Mouse (Mus musculus): ENCODE results near the gene Dcbld1. TPM values are rescaled to one million over a fixed set of nuclear protein-coding genes. Genes with fewer than 3 reads are reported as not detected.
"Not testable (repeated sequence)": the region's sequence is repeated elsewhere in the genome, so short reads cannot be mapped to it uniquely, and the experiment has no call there.

The Dcbld1 gene
- polyA plus RNA-seq, 1 experiment from 2014 or later, result 20.7 TPM

DNA sequence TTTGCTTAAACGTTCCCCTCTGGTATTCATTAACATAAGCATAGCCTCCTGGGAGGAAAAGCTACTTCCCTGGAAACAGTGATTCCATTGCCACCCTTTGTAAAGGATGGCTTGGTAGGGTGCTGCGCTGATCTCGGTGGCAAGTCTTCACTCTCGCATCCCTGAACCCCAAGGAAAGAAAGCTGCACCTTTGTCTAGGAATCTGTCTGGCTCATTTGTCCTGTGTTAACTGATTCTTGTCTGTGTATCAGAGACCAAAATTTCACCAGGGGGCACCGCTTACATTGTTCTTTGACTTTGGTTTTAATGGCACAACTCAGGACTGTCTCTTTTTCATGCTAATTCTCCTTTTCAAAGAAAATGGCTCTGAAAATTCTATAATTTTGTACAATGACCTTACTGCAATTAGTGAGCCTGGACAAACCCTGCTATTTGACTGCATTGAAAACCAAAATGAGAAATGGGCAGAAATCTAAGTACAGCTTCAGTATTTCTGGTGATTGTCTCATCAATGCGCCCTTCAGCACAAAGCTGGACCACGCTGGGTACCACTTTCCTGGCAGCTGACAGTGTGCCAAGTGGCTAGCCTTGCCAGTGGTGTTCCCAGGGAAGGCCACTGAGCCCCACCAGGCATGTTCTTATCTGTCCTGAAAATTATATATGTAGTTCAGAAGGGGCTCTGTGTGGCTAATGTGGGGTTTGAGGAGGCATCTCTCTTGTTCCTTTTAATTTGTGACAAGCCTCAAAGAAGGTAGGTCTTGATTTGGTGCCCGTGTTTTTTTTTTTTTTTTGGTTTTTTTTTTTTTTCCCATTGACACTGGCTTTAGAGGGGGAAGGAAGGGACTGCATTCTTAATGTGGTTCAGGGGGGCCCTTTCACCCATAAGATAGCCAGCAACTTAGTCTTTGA lies 40.8 kb downstream of the Dcbld1 start:
- Histone ChIP-seq H3K4me1 (peaks cover 30% of the 10 kb centered on the region), H3K27ac (replicated peaks) (0 out of 2 replicates have a peak overlapping the region, but pooled peaks have one; percentile 33), H3K4me3 (no peak overlapping the region), H3K27me3 (ENCODE audit: low read depth, poor library complexity, severe bottlenecking) (no peaks in the 10 kb centered on the region), H3K36me3 (no peaks in the 10 kb centered on the region), H3K9me3 (replicated peaks) (no peaks in the 10 kb centered on the region)
- DNase-seq (ENCODE audit: low spot score), result no peak
- 16% methylated on average over 8 of the region's 8 CpGs for WGBS

DNA sequence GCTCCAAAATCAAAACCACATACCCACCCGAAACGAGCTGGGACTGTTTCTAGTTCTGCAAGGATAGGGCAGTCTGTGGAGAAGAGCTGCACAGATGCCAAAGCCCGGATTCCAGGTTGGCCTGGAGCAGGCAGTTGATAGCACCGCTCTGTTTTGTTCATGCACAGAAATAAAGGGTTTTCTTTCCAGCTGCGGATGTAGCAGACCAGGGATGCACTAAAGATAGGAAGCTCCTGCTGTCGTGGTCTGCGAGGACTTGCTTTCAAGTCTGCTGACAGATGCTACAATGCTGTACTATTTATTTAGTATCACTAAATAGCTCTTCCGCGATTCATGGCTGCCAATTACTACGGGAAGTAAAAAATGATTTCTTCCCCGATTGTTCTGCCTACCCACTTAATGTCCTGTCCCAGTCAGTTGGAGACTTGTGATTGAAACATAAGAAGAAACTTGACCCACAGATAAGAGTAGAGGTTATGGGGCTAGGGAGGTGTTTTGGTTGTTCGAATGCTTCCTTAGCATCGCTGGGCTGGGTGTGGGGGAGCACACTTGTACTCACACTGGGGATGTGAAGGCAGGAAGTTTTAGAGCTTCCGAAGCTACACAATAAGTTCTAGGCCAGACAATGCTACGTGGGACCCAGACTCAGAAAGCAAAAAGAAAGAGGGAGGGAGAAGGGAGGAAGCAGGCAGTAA lies 41.6 kb downstream of the Dcbld1 start:
- Histone ChIP-seq H3K4me3 (no peak overlapping the region), H3K27ac (replicated peaks) (0 out of 2 replicates have a peak overlapping the region, but pooled peaks have one; percentile 17), H3K4me1 (peaks cover 30% of the 10 kb centered on the region), H3K36me3 (no peaks in the 10 kb centered on the region), H3K27me3 (ENCODE audit: low read depth, poor library complexity, severe bottlenecking) (no peaks in the 10 kb centered on the region), H3K9me3 (replicated peaks) (no peaks in the 10 kb centered on the region)
- WGBS, result 54% methylated on average over 15 of the region's 15 CpGs
- DNase-seq (ENCODE audit: low spot score), result no peak

DNA sequence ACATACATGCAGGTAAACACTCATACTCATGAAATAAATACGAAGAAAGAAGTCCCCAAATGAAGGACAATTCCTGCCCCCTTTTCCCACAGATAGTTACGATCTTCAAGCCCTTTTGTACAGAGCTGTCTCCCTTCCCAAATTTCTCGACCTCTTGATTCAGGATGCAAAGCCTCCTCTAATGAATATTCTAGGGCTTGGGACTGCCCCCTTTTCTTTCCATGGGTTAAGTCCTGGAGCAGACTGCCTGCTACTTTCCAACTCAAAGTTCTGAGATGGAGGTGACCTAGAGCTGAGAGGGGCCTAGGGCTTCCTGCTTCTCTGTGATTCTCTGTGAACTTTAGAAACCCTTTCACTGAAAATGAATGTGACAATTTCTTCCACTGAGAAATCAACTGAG lies 43.2 kb downstream of the Dcbld1 start:
- peaks cover 30% of the 10 kb centered on the region for H3K4me1 ChIP-seq
- H3K9me3 ChIP-seq (replicated peaks), result no peaks in the 10 kb centered on the region
- no peaks in the 10 kb centered on the region for H3K36me3 ChIP-seq
- no peaks in the 10 kb centered on the region for H3K27me3 ChIP-seq (ENCODE audit: low read depth, poor library complexity, severe bottlenecking)
- DNase-seq (ENCODE audit: low spot score), result no peak
- no peak overlapping the region for H3K4me3 ChIP-seq
- no peak overlapping the region for H3K27ac ChIP-seq (replicated peaks)
- WGBS, result 85% methylated on average over 3 of the region's 3 CpGs

GRCm38 (mm10) chr10:52277564-52277963 lies 44.1 kb downstream of the Dcbld1 start:
- WGBS, result 91% methylated on average over 8 of the region's 8 CpGs
- not testable (repeated sequence) for DNase-seq (ENCODE audit: low spot score); H3K27ac ChIP-seq (replicated peaks); H3K4me3 ChIP-seq; H3K36me3 ChIP-seq; H3K27me3 ChIP-seq (ENCODE audit: low read depth, poor library complexity, severe bottlenecking); H3K9me3 ChIP-seq (replicated peaks)
- peaks cover 25% of the 10 kb centered on the region for H3K4me1 ChIP-seq

GRCm38 (mm10) chr10:52278011-52278434 lies 44.6 kb downstream of the Dcbld1 start:
- H3K27ac ChIP-seq (replicated peaks), result no peak overlapping the region
- no peaks in the 10 kb centered on the region; the same call in 1 of the 2 replicates for H3K36me3 ChIP-seq
- H3K9me3 ChIP-seq (replicated peaks), result no peaks in the 10 kb centered on the region
- H3K27me3 ChIP-seq (ENCODE audit: low read depth, poor library complexity, severe bottlenecking), result no peaks in the 10 kb centered on the region
- H3K4me1 ChIP-seq, result peaks cover 21% of the 10 kb centered on the region
- no peak overlapping the region for H3K4me3 ChIP-seq
- no peak for DNase-seq (ENCODE audit: low spot score)
- WGBS, result 90% methylated on average over 9 of the region's 9 CpGs

- no peak overlapping the region for H3K4me3 ChIP-seq
- H3K27me3 ChIP-seq (ENCODE audit: low read depth, poor library complexity, severe bottlenecking), result no peaks in the 10 kb centered on the region
- H3K27ac ChIP-seq (replicated peaks), result no peak overlapping the region
- 74% methylated on average over 3 of the region's 3 CpGs for WGBS
- DNase-seq (ENCODE audit: low spot score), result no peak
- H3K4me1 ChIP-seq, result peaks cover 15% of the 10 kb centered on the region
- no peaks in the 10 kb centered on the region; the same call in 1 of the 2 replicates for H3K36me3 ChIP-seq
- no peaks in the 10 kb centered on the region for H3K9me3 ChIP-seq (replicated peaks)
These were observed 45.4 kb downstream of the Dcbld1 start for GRCm38 (mm10) chr10:52278866-52279265.

GRCm38 (mm10) chr10:52279876-52280275 lies 46.5 kb downstream of the Dcbld1 start:
- peaks cover 6% of the 10 kb centered on the region; the same call in 1 of the 2 replicates for H3K36me3 ChIP-seq
- no peak overlapping the region for H3K27ac ChIP-seq (replicated peaks)
- WGBS, result 83% methylated on average over 4 of the region's 4 CpGs
- no peak for DNase-seq (ENCODE audit: low spot score)
- H3K4me3 ChIP-seq, result no peak overlapping the region
- peaks cover 5% of the 10 kb centered on the region for H3K4me1 ChIP-seq
- H3K27me3 ChIP-seq (ENCODE audit: low read depth, poor library complexity, severe bottlenecking), result no peaks in the 10 kb centered on the region
- H3K9me3 ChIP-seq (replicated peaks), result no peaks in the 10 kb centered on the region

- Histone ChIP-seq H3K9me3 (replicated peaks) (no peaks in the 10 kb centered on the region), H3K4me1 (no peaks in the 10 kb centered on the region), H3K27ac (replicated peaks) (no peak overlapping the region), H3K4me3 (no peak overlapping the region), H3K36me3 (peaks cover 6% of the 10 kb centered on the region; the same call in 1 of the 2 replicates), H3K27me3 (ENCODE audit: low read depth, poor library complexity, severe bottlenecking) (no peaks in the 10 kb centered on the region)
- DNase-seq (ENCODE audit: low spot score), result no peak
- WGBS, result 95% methylated on average over 3 of the region's 3 CpGs
These were observed 47.2 kb downstream of the Dcbld1 start for GRCm38 (mm10) chr10:52280623-52281022.

DNA sequence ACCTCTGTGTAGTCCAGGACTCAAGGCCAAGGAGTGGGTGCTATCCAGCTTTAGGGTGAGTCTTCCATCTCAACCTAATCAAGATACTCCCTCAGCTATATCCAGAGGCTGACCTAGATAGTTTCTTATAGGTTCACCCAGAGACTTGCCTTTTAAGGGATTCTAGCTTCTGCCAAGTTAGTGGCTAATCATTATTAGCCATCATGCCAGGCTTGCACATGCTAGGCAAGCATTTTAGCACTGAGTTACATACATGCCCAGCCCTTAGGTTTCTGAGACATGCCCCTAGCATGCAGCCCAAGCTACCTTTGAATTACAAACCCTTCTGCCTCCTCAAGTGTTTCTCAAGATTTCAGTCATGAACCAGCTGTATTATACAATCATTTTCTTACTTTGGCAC lies 47.9 kb downstream of the Dcbld1 start:
- Histone ChIP-seq H3K27me3 (ENCODE audit: low read depth, poor library complexity, severe bottlenecking) (no peaks in the 10 kb centered on the region), H3K4me3 (no peak overlapping the region), H3K36me3 (peaks cover 6% of the 10 kb centered on the region; the same call in 1 of the 2 replicates), H3K4me1 (no peaks in the 10 kb centered on the region), H3K27ac (replicated peaks) (no peak overlapping the region), H3K9me3 (replicated peaks) (no peaks in the 10 kb centered on the region)
- no peak for DNase-seq (ENCODE audit: low spot score)

DNA sequence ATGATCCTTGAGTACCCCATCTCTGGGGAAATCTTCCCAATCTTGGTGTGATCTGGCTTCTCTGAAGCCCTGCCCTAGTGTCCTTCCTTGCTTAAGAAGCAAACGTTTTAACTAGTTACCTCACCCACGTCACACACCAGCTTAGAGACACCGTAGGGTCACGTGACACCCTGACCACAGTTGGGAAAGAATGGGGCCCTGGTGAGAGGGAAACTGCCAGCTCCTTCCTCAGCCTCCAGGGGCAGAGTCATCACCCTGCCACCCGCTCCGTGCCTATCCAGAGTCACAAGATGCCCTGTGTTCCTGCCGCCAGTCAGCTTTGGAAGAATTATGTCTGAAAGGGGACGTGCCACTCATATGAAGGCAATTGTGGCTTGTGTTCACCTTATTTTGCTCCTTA lies 51.2 kb downstream of the Dcbld1 start:
- no peak overlapping the region for H3K27ac ChIP-seq (replicated peaks)
- no peak for DNase-seq (ENCODE audit: low spot score)
- WGBS, result 75% methylated on average over 8 of the region's 8 CpGs
- H3K27me3 ChIP-seq (ENCODE audit: low read depth, poor library complexity, severe bottlenecking), result no peaks in the 10 kb centered on the region
- H3K4me1 ChIP-seq, result no peaks in the 10 kb centered on the region
- no peaks in the 10 kb centered on the region for H3K9me3 ChIP-seq (replicated peaks)
- H3K36me3 ChIP-seq, result peaks cover 6% of the 10 kb centered on the region; the same call in 1 of the 2 replicates
- H3K4me3 ChIP-seq, result no peak overlapping the region

GRCm38 (mm10) chr10:52287852-52288533 lies 54.6 kb downstream of the Dcbld1 start:
- peaks cover 9% of the 10 kb centered on the region; the same call in 1 of the 2 replicates for H3K36me3 ChIP-seq
- WGBS, result 92% methylated on average over 5 of the region's 5 CpGs

DNA sequence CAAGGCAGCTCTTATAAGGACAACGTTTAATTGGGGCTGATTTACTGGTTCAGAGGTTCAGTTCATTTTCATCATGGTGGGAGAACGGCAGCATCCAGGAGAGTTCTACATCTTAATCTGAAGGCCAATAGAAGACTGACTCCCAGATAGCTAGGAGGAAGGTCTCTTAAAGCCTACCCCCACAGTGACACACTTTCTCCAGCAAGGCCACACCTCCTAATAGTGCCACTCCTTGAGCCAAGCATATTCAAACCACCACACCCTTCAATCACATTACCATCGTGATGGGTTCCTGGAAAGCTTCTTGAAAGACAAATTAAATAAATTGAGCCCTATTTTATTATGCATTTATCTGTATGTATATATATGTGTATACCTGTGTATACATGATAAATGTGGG lies 55.8 kb downstream of the Dcbld1 start:
- H3K4me1 ChIP-seq, result no peaks in the 10 kb centered on the region
- H3K9me3 ChIP-seq (replicated peaks), result no peaks in the 10 kb centered on the region
- H3K27me3 ChIP-seq (ENCODE audit: low read depth, poor library complexity, severe bottlenecking), result no peaks in the 10 kb centered on the region
- DNase-seq (ENCODE audit: low spot score), result no peak
- no peak overlapping the region for H3K27ac ChIP-seq (replicated peaks)
- no peak overlapping the region for H3K4me3 ChIP-seq
- peaks cover 8% of the 10 kb centered on the region; the same call in 1 of the 2 replicates for H3K36me3 ChIP-seq
- WGBS, result 92% methylated on average over 3 of the region's 3 CpGs

More at GRCm38 (mm10) chr10:52287852-52288533, 54.6 kb downstream of the Dcbld1 start:
- Histone ChIP-seq H3K4me1 (no peaks in the 10 kb centered on the region), H3K27me3 (ENCODE audit: low read depth, poor library complexity, severe bottlenecking) (no peaks in the 10 kb centered on the region), H3K27ac (replicated peaks) (no peak overlapping the region), H3K4me3 (no peak overlapping the region), H3K9me3 (replicated peaks) (no peaks in the 10 kb centered on the region)
- no peak for DNase-seq (ENCODE audit: low spot score)
